Mouse (Mus musculus) ES-Bruce4 (cell line): ENCODE data around the gene Slc4a2.

Experiments
- CTCF ChIP-seq: IDR thresholded peaks from one replicate; pipeline ENCODE4 v1.8.1; 2011; ENCODE audit warnings: low read depth, low read length
- POLR2A ChIP-seq: IDR thresholded peaks from one replicate; pipeline ENCODE4 v1.8.1; 2011; ENCODE audit warnings: low read length; ENCODE audit not compliant: insufficient read depth

DNA sequence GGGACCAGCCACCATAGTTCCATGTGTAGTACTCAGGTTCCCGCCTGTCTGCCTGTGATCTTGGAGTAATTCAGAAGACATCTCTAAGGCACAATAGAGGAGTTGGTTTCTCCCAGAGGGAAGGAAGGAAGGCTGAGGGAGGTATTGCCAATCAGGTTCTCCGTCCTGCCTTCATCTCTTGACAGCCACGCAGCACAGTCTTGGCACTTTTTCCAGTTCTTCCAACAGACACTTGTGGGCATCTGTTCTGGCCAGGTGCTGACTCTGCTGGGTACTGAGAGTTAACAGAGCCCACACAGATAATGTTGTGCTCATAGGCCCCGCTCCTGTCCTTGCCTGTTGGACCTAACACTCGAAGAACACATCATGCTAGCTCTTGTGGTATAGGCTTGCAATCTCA is 63.1 kb downstream of the Slc4a2 start:
- TF ChIP-seq POLR2A (no peak), CTCF (no peak)
